Mouse (Mus musculus): ENCODE measurements around the gene Tas2r116.

The Tas2r116 gene

DNA sequence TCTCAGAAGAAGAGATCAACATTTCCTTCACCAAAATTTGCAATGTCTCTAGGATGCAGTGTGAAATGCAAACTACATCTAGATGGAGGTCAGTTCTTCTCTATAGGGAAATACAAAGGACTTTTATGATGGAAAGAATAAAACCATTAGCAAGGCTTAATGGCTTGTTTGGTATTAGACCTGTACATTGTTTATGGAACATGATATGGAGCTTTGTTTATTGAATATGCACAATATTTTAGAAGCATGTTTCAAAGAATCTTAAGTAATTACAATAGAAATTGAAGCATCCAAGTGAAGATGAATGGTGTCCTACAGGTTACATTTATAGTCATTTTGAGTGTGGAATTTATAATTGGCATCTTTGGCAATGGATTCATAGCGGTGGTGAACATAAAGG lies at the start of gene Tas2r116:
Tas2r116 (plus strand) TSS at position 301 of the 400 bp plus-strand sequence.
- in situ Hi-C loops (cut with MboI, MseI) = no loop called here

DNA sequence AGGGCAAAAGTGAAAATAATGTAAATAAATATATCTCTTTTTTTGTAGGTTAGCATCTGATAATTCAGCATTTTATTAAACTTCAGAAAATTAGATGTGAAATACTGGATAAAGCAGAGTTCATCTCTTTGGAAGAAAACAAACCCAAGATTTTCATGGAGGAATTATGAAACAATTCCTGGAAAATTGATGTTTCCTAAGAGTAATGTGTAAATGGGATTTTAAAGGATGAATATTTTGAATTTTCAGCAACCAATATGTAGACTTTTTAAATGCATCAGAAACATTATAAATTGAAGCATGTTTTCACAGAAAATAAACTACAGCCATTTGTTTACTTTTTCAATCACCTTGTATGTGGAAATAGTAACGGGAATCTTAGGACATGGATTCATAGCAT lies 8.4 kb upstream of the Tas2r116 start, which contains the start of gene Tas2r123:
Tas2r123 (plus strand) TSS at position 301 of the 400 bp plus-strand sequence.
- in situ Hi-C loops (cut with MboI, MseI) = loop anchor here in 1 of 2 experiments (5.0 kb wide), 1 partner anchor 150 kb away; no protein-coding TSS in a partner anchor

DNA sequence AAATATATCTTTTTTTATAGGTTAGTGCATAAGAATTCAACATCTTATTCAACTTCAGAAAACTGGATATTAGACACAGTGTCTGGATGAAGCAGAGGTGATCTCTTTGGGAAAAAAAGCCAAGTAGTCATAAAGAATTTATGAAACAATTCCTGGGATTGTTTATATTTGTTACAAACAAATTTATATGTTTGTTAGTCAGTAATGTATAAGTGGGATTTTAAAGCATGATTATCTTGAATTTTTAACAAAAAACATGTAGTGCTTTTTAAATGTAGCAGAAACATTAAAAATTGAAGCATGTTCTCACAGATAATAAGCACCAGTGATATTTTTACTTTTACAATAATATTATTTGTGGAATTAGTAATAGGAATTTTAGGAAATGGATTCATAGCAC lies 12.5 kb downstream of the Tas2r116 start, which contains the start of gene Tas2r110:
Tas2r110 (plus strand) TSS at position 301 of the 400 bp plus-strand sequence.
- in situ Hi-C loops (cut with MboI, MseI) = no loop called here

DNA sequence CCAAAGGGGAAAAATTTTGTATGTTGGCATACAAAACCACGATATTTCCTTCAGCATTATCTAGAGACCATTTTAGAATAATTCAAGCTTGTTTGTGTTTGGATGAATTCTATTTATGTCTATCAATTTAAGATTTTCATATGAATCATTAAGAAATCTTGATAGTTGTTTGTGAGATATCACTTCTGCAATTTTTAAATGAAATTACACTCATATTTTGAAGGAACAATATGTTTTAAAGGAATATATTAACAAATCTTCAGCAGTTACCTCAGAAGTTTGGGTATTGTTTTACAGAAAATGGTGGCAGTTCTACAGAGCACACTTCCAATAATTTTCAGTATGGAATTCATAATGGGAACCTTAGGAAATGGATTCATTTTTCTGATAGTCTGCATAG lies 37.5 kb downstream of the Tas2r116 start, which contains the start of gene Tas2r113:
Tas2r113 (plus strand) TSS at position 301 of the 400 bp plus-strand sequence.
- in situ Hi-C loops (cut with MboI, MseI) = no loop called here
